Comparison of ENCODE assay signal across 16 mouse cellular contexts in genomic region chr2:155941697-155942442, GRCm38 (mm10). TPM values are rescaled to one million over a fixed set of nuclear protein-coding genes. Genes with fewer than 3 reads are reported as not detected.
DNase-seq lines count a peak whose midpoint lies in the region; ATAC-seq and TF ChIP-seq lines count a peak whose summit lies in the region.
"Had no signal": no experiment of that assay in that cellular context is flagged by ENCODE, and none has a peak within 500 bp of the region (broad histone marks: within the 10 kb centered on the region; RNA-seq: fewer than 3 reads in every experiment).

No protein-coding gene starts in this region.

- peak; percentile 51 to 55 for DNase-seq in heart, postnatal 14 days
- DNase-seq in ES-E14 (ENCODE audit: low read depth, low spot score) = no peak
- peak; percentile 36 for DNase-seq in embryonic facial prominence, embryonic 10.5 days (ENCODE audit: low spot score)
- DNase-seq in cerebellum, adult 11 months = no peak
- DNase-seq in kidney, adult 9 months = no peak
- no peak for DNase-seq in liver, postnatal 0 days
- DNase-seq: cerebellum, postnatal 36 days; kidney, adult 2 months; thymus, adult 18-20 months had no signal

- 0 out of 2 replicates have a peak, but pooled peaks cover 5% of the 10 kb centered on the region for H3K4me1 ChIP-seq in heart, embryonic 11.5 days (ENCODE audit: control insufficient read depth, insufficient read depth, low read length)
- peaks cover 1 to 12% of the 10 kb centered on the region in 2 experiments; a peak in 1 of 4 replicates for H3K4me1 ChIP-seq in ES-E14 (ENCODE audit: control insufficient read depth in 2 of 2, insufficient read depth in 2 of 2, low read length in 2 of 2, poor library complexity in 1 of 2)
- H3K4me1 ChIP-seq in embryonic facial prominence, embryonic 10.5 days = peaks cover 55% of the 10 kb centered on the region
- peaks cover 44% of the 10 kb centered on the region for H3K4me1 ChIP-seq in limb, embryonic 15.5 days
- no peaks in the 10 kb centered on the region for H3K4me1 ChIP-seq in liver, postnatal 0 days (ENCODE audit: insufficient read depth)

- no peak overlapping the region for H3K27ac ChIP-seq in heart, embryonic 11.5 days (ENCODE audit: low read depth, low read length)
- no peak overlapping the region for H3K27ac ChIP-seq in ES-E14 (ENCODE audit: insufficient read depth, low read depth, low read length, poor library complexity, severe bottlenecking)
- no peak overlapping the region for H3K27ac ChIP-seq in embryonic facial prominence, embryonic 10.5 days (replicated peaks)
- 0 out of 2 replicates have a peak overlapping the region, but pooled peaks have one; percentile 17 for H3K27ac ChIP-seq in limb, embryonic 15.5 days
- H3K27ac ChIP-seq in liver, postnatal 0 days (ENCODE audit: low read depth) = no peak overlapping the region
- H3K27ac ChIP-seq: liver, embryonic 15.5 days had no signal

- H3K9me3 ChIP-seq in heart, embryonic 11.5 days (replicated peaks; ENCODE audit: control insufficient read depth, low read length) = no peaks in the 10 kb centered on the region
- H3K9me3 ChIP-seq in ES-E14 (ENCODE audit: control insufficient read depth, insufficient read depth, low read depth, low read length) = no peaks in the 10 kb centered on the region
- H3K9me3 ChIP-seq in embryonic facial prominence, embryonic 10.5 days = no peaks in the 10 kb centered on the region
- H3K9me3 ChIP-seq in limb, embryonic 15.5 days = no peaks in the 10 kb centered on the region
- H3K9me3 ChIP-seq in liver, postnatal 0 days (ENCODE audit: low read length) = no peaks in the 10 kb centered on the region
- H3K9me3 ChIP-seq: liver, embryonic 15.5 days had no signal

- H3K27me3 ChIP-seq in heart, embryonic 11.5 days (ENCODE audit: control insufficient read depth, insufficient read depth, low read length) = peaks cover 7% of the 10 kb centered on the region
- peaks cover 12% of the 10 kb centered on the region for H3K27me3 ChIP-seq in embryonic facial prominence, embryonic 10.5 days (replicated peaks; ENCODE audit: low read depth, poor library complexity, severe bottlenecking)
- H3K27me3 ChIP-seq in limb, embryonic 15.5 days = no peaks in the 10 kb centered on the region
- no peaks in the 10 kb centered on the region for H3K27me3 ChIP-seq in liver, postnatal 0 days (ENCODE audit: insufficient read depth, low read length)

- ATAC-seq in heart, embryonic 11.5 days (replicated peaks; ENCODE audit: insufficient number of reproducible peaks, low FRiP score, low TSS enrichment) = no peak
- ATAC-seq in limb, embryonic 15.5 days (ENCODE audit: insufficient number of reproducible peaks, low FRiP score, low TSS enrichment, low read depth) = no peak
- no peak for ATAC-seq in liver, postnatal 0 days
- ATAC-seq: midbrain, embryonic 16.5 days had no signal

- H3K9ac ChIP-seq in heart, embryonic 11.5 days (ENCODE audit: low read depth, low read length) = no peak overlapping the region
- peak overlapping the region; percentile 15 for H3K9ac ChIP-seq in ES-E14 (ENCODE audit: insufficient read depth, low read depth, low read length, poor library complexity, severe bottlenecking)
- H3K9ac ChIP-seq in limb, embryonic 15.5 days = peak overlapping the region; percentile 7; the same call in 1 of the 2 replicates
- H3K9ac ChIP-seq in liver, postnatal 0 days (replicated peaks) = no peak overlapping the region
- H3K9ac ChIP-seq: liver, embryonic 15.5 days had no signal

- no peaks in the 10 kb centered on the region for H3K36me3 ChIP-seq in heart, embryonic 11.5 days (ENCODE audit: control insufficient read depth, insufficient read depth, low read length)
- H3K36me3 ChIP-seq in ES-E14 (ENCODE audit: control insufficient read depth, insufficient read depth, low read length, poor library complexity, severe bottlenecking) = no peaks in the 10 kb centered on the region
- H3K36me3 ChIP-seq in embryonic facial prominence, embryonic 10.5 days (replicated peaks) = no peaks in the 10 kb centered on the region
- H3K36me3 ChIP-seq in limb, embryonic 15.5 days = no peaks in the 10 kb centered on the region
- H3K36me3 ChIP-seq in liver, postnatal 0 days (replicated peaks; ENCODE audit: insufficient read depth, low read length) = no peaks in the 10 kb centered on the region
- H3K36me3 ChIP-seq: liver, embryonic 15.5 days had no signal

- intact Hi-C loops in heart, postnatal 14 days (cut with DNase I) = loop anchor here (10.0 kb wide), 1 partner anchor 247 kb away; the partner anchor contains the start of gene Trpc4ap

- WGBS in heart, embryonic 11.5 days (ENCODE audit: insufficient replicate concordance) = 84% methylated on average over 40 of the region's 40 CpGs
- WGBS in embryonic facial prominence, embryonic 10.5 days = 89% methylated on average over 40 of the region's 40 CpGs
- WGBS in limb, embryonic 15.5 days = 61% methylated on average over 40 of the region's 40 CpGs
- WGBS in liver, postnatal 0 days (ENCODE audit: insufficient replicate concordance) = 88% methylated on average over 40 of the region's 40 CpGs

- TF ChIP-seq CTCF in liver, postnatal 0 days (IDR thresholded peaks at IDR 0.05; ENCODE audit: low read depth) = no peak

- no peak overlapping the region for H3K4me2 ChIP-seq in heart, embryonic 11.5 days
- peak overlapping the region; percentile 31 for H3K4me2 ChIP-seq in limb, embryonic 15.5 days
- H3K4me2 ChIP-seq in liver, postnatal 0 days (ENCODE audit: low read depth, low read length) = no peak overlapping the region
- H3K4me2 ChIP-seq: liver, embryonic 15.5 days had no signal

- TF ChIP-seq EP300 in liver, postnatal 0 days (IDR thresholded peaks at IDR 0.05; ENCODE audit: low read depth) = no peak

- H3K4me3 ChIP-seq in heart, embryonic 11.5 days (ENCODE audit: low read depth, low read length) = no peak overlapping the region
- H3K4me3 ChIP-seq in ES-E14 (ENCODE audit: insufficient read depth in 1 of 2, low read depth in 1 of 2, low read length in 2 of 2, poor library complexity in 1 of 2, severe bottlenecking in 1 of 2) = peak overlapping the region; percentile 23 to 47; a peak in 3 of 4 replicates
- H3K4me3 ChIP-seq in embryonic facial prominence, embryonic 10.5 days = no peak overlapping the region
- H3K4me3 ChIP-seq in limb, embryonic 15.5 days = peak overlapping the region; percentile 36
- no peak overlapping the region for H3K4me3 ChIP-seq in liver, postnatal 0 days (ENCODE audit: low read depth, low read length)
- H3K4me3 ChIP-seq: liver, embryonic 15.5 days had no signal

- in situ Hi-C loops in ES-E14 (cut with MboI; ENCODE audit: low sequenced_read_pairs in 2 of 2, unreplicated experiment in 2 of 2) = no loop called here

TF ChIP-seq in ES-E14, 5 proteins besides CTCF, POLR2A, EP300 and RAD21:
- TF ChIP-seq CHD2 (IDR thresholded peaks at IDR 0.05; ENCODE audit: low read depth, low read length) = no peak
- TF ChIP-seq HCFC1 (IDR thresholded peaks at IDR 0.05; ENCODE audit: borderline replicate concordance, insufficient read depth, low read length) = no peak
- no peak for TF ChIP-seq MAFK (IDR thresholded peaks at IDR 0.05; ENCODE audit: insufficient read depth, low read depth, low read length)
- TF ChIP-seq ZNF384 (IDR thresholded peaks at IDR 0.05; ENCODE audit: low read depth, low read length) = no peak
- no peak for TF ChIP-seq ZC3H11A (IDR thresholded peaks at IDR 0.05; ENCODE audit: borderline replicate concordance, low read depth, low read length)
TF ChIP-seq in ES-E14: peak in this region for 0.

RNA-seq across cellular contexts. Expression of gene Gm15557, which starts 1.3 kb away (rescaled TPM):
- not detected for total RNA-seq in heart, postnatal 14 days (2021)
- not detected in 2 replicates for polyA plus RNA-seq in heart, embryonic 11.5 days (2014; fragmentation: Nextera tagmentation; extraction: Ambion mirVana)
- not detected in 2 replicates for total RNA-seq in ES-E14 (2012; rRNA removed)
- polyA plus RNA-seq in embryonic facial prominence, embryonic 10.5 days (2016; fragmentation: Nextera tagmentation; extraction: Ambion mirVana) = 0.12 TPM in 1 of 2 replicates, not detected in the other
- 0.13 and 0.21 TPM in 2 replicates for polyA plus RNA-seq in limb, embryonic 15.5 days (2015; fragmentation: Nextera tagmentation; extraction: Ambion mirVana)
- polyA plus RNA-seq in liver, postnatal 0 days (2015; fragmentation: Nextera tagmentation; extraction: Ambion mirVana) = not detected in 2 replicates
- total RNA-seq: heart, postnatal 10 days; neutrophil, adult 5-6 weeks had no signal
- polyA plus RNA-seq: kidney, adult 2 months; liver, embryonic 15.5 days; midbrain, embryonic 16.5 days; small intestine, adult 2 months had no signal

RNA-seq across cellular contexts. Expression of gene Gdf5, which starts 3.3 kb away (rescaled TPM):
- total RNA-seq in heart, postnatal 14 days (2021) = not detected
- 0.36 and 0.63 TPM in 2 replicates for polyA plus RNA-seq in heart, embryonic 11.5 days (2014; fragmentation: Nextera tagmentation; extraction: Ambion mirVana)
- total RNA-seq in ES-E14 (2012; rRNA removed) = 0.09 and 0.11 TPM in 2 replicates
- 0.52 and 0.91 TPM in 2 replicates for polyA plus RNA-seq in embryonic facial prominence, embryonic 10.5 days (2016; fragmentation: Nextera tagmentation; extraction: Ambion mirVana)
- 44.7 and 60.7 TPM in 2 replicates for polyA plus RNA-seq in limb, embryonic 15.5 days (2015; fragmentation: Nextera tagmentation; extraction: Ambion mirVana)
- polyA plus RNA-seq in liver, postnatal 0 days (2015; fragmentation: Nextera tagmentation; extraction: Ambion mirVana) = not detected in 2 replicates
- total RNA-seq: heart, postnatal 10 days; neutrophil, adult 5-6 weeks had no signal
- polyA plus RNA-seq: liver, embryonic 15.5 days; small intestine, adult 2 months had no signal

RNA-seq across cellular contexts. Expression of gene Uqcc1, which starts 11.8 kb away (rescaled TPM):
- 100 to 1,000 TPM; 186 to 221 TPM for total RNA-seq in heart, postnatal 14 days (2021)
- 86.7 and 118 TPM in 2 replicates for polyA plus RNA-seq in heart, embryonic 11.5 days (2014; fragmentation: Nextera tagmentation; extraction: Ambion mirVana)
- total RNA-seq in ES-E14 (2012; rRNA removed) = 61.7 and 81.6 TPM in 2 replicates
- 74.2 and 82.8 TPM in 2 replicates for polyA plus RNA-seq in embryonic facial prominence, embryonic 10.5 days (2016; fragmentation: Nextera tagmentation; extraction: Ambion mirVana)
- polyA plus RNA-seq in limb, embryonic 15.5 days (2015; fragmentation: Nextera tagmentation; extraction: Ambion mirVana) = 60.8 and 70.9 TPM in 2 replicates
- 29.3 and 31.7 TPM in 2 replicates for polyA plus RNA-seq in liver, postnatal 0 days (2015; fragmentation: Nextera tagmentation; extraction: Ambion mirVana)

RNA-seq across cellular contexts. Expression of gene Cep250, which starts 14.4 kb away (rescaled TPM):
- 1 to 10 TPM; 6.7 to 9.1 TPM for total RNA-seq in heart, postnatal 14 days (2021)
- 6.4 and 12.3 TPM in 2 replicates for polyA plus RNA-seq in heart, embryonic 11.5 days (2014; fragmentation: Nextera tagmentation; extraction: Ambion mirVana)
- total RNA-seq in ES-E14 (2012; rRNA removed) = 22.2 and 24.2 TPM in 2 replicates
- 29.8 and 31.4 TPM in 2 replicates for polyA plus RNA-seq in embryonic facial prominence, embryonic 10.5 days (2016; fragmentation: Nextera tagmentation; extraction: Ambion mirVana)
- polyA plus RNA-seq in limb, embryonic 15.5 days (2015; fragmentation: Nextera tagmentation; extraction: Ambion mirVana) = 22.7 and 24.2 TPM in 2 replicates
- 3.1 and 5.0 TPM in 2 replicates for polyA plus RNA-seq in liver, postnatal 0 days (2015; fragmentation: Nextera tagmentation; extraction: Ambion mirVana)

Comparison
In these comparisons a context has a peak if more than half of its experiments do, and no peak if none do; other contexts are left out.
1. DNase-seq: peak in heart, postnatal 14 days (2 of 2) and embryonic facial prominence, embryonic 10.5 days (single experiment); none in ES-E14 (single experiment), cerebellum, adult 11 months (single experiment), kidney, adult 9 months (single experiment) and liver, postnatal 0 days (single experiment).
2. H3K4me3 ChIP-seq: peak in ES-E14 (2 of 2) and limb, embryonic 15.5 days (single experiment); none in heart, embryonic 11.5 days (single experiment), embryonic facial prominence, embryonic 10.5 days (single experiment) and liver, postnatal 0 days (single experiment).
3. H3K9ac ChIP-seq: peak in ES-E14 (single experiment) and limb, embryonic 15.5 days (single experiment); none in heart, embryonic 11.5 days (single experiment) and liver, postnatal 0 days (single experiment).
4. RNA of gene Gdf5, which starts 3.3 kb away (polyA plus RNA-seq): 44.7 to 60.7 TPM in limb, embryonic 15.5 days; 0.52 to 0.91 TPM in embryonic facial prominence, embryonic 10.5 days, 0.36 to 0.63 TPM in heart, embryonic 11.5 days and not detected in liver, postnatal 0 days; every median in the first group is over 10 times any median in the second.